Mouse (Mus musculus) intestine, embryonic 14.5 days (tissue): ENCODE data around the gene Ptch1. TPM values are rescaled to one million over a fixed set of nuclear protein-coding genes. Genes with fewer than 3 reads are reported as not detected.

Experiments used
- ATAC-seq: fragments of 200-750 bp; cut with Nextera tagmentation; replicated peaks from 2 replicates; pipeline ENCODE4 v1.8.0; 2017; ENCODE audit warnings: low read depth, moderate number of reproducible peaks, moderate TSS enrichment, moderate library complexity; ENCODE audit not compliant: low FRiP score, low TSS enrichment
- DNase-seq: peaks from one replicate; pipeline ENCODE4 v3.0.0-alpha.2; 2018; ENCODE audit warnings: low spot score
- H3K27ac ChIP-seq: fragments of 300-500 bp; sonication (generic); 2 replicates; pipeline ENCODE4 v1.5.1; 2014; ENCODE audit warnings: low read depth, mild to moderate bottlenecking, control low read depth
- H3K27me3 ChIP-seq: fragments of 300-500 bp; sonication (generic); replicated peaks from 2 replicates; pipeline ENCODE4 v1.6.1; 2014; ENCODE audit warnings: low read length, control low read depth; ENCODE audit not compliant: control insufficient read depth, insufficient read depth
- H3K36me3 ChIP-seq: fragments of 300-500 bp; sonication (generic); 2 replicates; pipeline ENCODE4 v1.6.1; 2014; ENCODE audit warnings: low read length, control low read depth; ENCODE audit not compliant: control insufficient read depth, insufficient read depth
- H3K4me1 ChIP-seq: fragments of 300-500 bp; sonication (generic); replicated peaks from 2 replicates; pipeline ENCODE4 v1.6.1; 2014; ENCODE audit warnings: low read length, control low read depth, mixed read lengths; ENCODE audit not compliant: control insufficient read depth, insufficient read depth
- H3K4me2 ChIP-seq: fragments of 300-500 bp; sonication (generic); 2 replicates; pipeline ENCODE4 v1.6.1; 2014; ENCODE audit warnings: low read length
- H3K4me3 ChIP-seq: fragments of 300-500 bp; sonication (generic); 2 replicates; pipeline ENCODE4 v1.5.1; 2014; ENCODE audit warnings: low read depth, low read length, control low read depth, mixed read lengths
- H3K9ac ChIP-seq: fragments of 300-500 bp; sonication (generic); 2 replicates; pipeline ENCODE4 v1.6.1; 2014; ENCODE audit warnings: mild to moderate bottlenecking, low read length
- H3K9me3 ChIP-seq: fragments of 300-500 bp; sonication (generic); 2 replicates; pipeline ENCODE4 v1.6.1; 2016; ENCODE audit warnings: low read length, control low read depth; ENCODE audit not compliant: control insufficient read depth
- WGBS: fragments of 180-500 bp; shearing (Covaris S2); extraction: QIAGEN DNeasy Blood & Tissue Kit; methylation state at CpG from one replicate; pipeline ENCODE4 v1.1.7; 2014; 5-methylcytosine and 5-hydroxymethylcytosine counted together
- polyA plus RNA-seq: library from polyadenylated mRNA; unstranded; fragments of >200 nt; fragmentation: Nextera tagmentation; extraction: Ambion mirVana; gene quantifications from 2 replicates; pipeline ENCODE4 v1.2.1, GENCODE M21; 2014

The Ptch1 gene
- polyA plus RNA-seq, 1 experiment from 2014 or later = 62.8 TPM

- Histone ChIP-seq H3K36me3 (peaks cover 100% of the 10 kb centered on the region), H3K27ac (no peak overlapping the region), H3K4me1 (no peaks in the 10 kb centered on the region; the same call in none of the 2 replicates), H3K4me2 (no peak overlapping the region), H3K9ac (no peak overlapping the region), H3K9me3 (no peaks in the 10 kb centered on the region), H3K4me3 (no peak overlapping the region), H3K27me3 (no peaks in the 10 kb centered on the region)
- DNase-seq (no peak), ATAC-seq (no peak)
- 89% methylated on average over 12 of the region's 12 CpGs for WGBS
Measured at GRCm38 (mm10) chr13:63540584-63540983, 32.8 kb downstream of the Ptch1 start.

GRCm38 (mm10) chr13:63534981-63535380 is 38.4 kb downstream of the Ptch1 start:
- H3K4me1 ChIP-seq = peaks cover 19% of the 10 kb centered on the region; the same call in 1 of the 2 replicates
- no peak overlapping the region for H3K4me3 ChIP-seq
- DNase-seq (no peak), ATAC-seq (no peak)
- WGBS = 59% methylated on average over 4 of the region's 4 CpGs
- no peak overlapping the region for H3K4me2 ChIP-seq
- no peak overlapping the region for H3K9ac ChIP-seq
- H3K9me3 ChIP-seq = no peaks in the 10 kb centered on the region
- H3K27ac ChIP-seq = no peak overlapping the region
- H3K36me3 ChIP-seq = peaks cover 100% of the 10 kb centered on the region
- no peaks in the 10 kb centered on the region for H3K27me3 ChIP-seq

- no peak for ATAC-seq
- H3K9me3 ChIP-seq = no peaks in the 10 kb centered on the region
- peaks cover 90% of the 10 kb centered on the region for H3K36me3 ChIP-seq
- peaks cover 59% of the 10 kb centered on the region for H3K4me1 ChIP-seq
- DNase-seq = no peak
- WGBS = 73% methylated on average over 9 of the region's 9 CpGs
- H3K4me3 ChIP-seq = no peak overlapping the region
- H3K4me2 ChIP-seq = no peak overlapping the region
- no peaks in the 10 kb centered on the region for H3K27me3 ChIP-seq
- H3K27ac ChIP-seq = no peak overlapping the region
- no peak overlapping the region for H3K9ac ChIP-seq
Measured at GRCm38 (mm10) chr13:63530857-63531256, 42.5 kb downstream of the Ptch1 start.

GRCm38 (mm10) chr13:63530371-63530764 is 43.0 kb downstream of the Ptch1 start:
- Histone ChIP-seq H3K4me1 (peaks cover 64% of the 10 kb centered on the region), H3K9me3 (no peaks in the 10 kb centered on the region), H3K27ac (no peak overlapping the region), H3K4me3 (no peak overlapping the region), H3K4me2 (no peak overlapping the region), H3K36me3 (peaks cover 90% of the 10 kb centered on the region), H3K27me3 (no peaks in the 10 kb centered on the region), H3K9ac (no peak overlapping the region)
- no peak for ATAC-seq
- DNase-seq = no peak
- WGBS = 53% methylated on average over 3 of the region's 3 CpGs

- Histone ChIP-seq H3K9ac (no peak overlapping the region), H3K27me3 (no peaks in the 10 kb centered on the region), H3K4me3 (no peak overlapping the region), H3K4me1 (peaks cover 70% of the 10 kb centered on the region), H3K4me2 (no peak overlapping the region), H3K36me3 (peaks cover 90% of the 10 kb centered on the region), H3K9me3 (no peaks in the 10 kb centered on the region), H3K27ac (peak overlapping the region; percentile 57; the same call in 1 of the 2 replicates)
- ATAC-seq (no peak), DNase-seq (no peak)
- 37% methylated on average over 3 of the region's 3 CpGs for WGBS
Measured at GRCm38 (mm10) chr13:63529602-63530370, 43.6 kb downstream of the Ptch1 start.

- H3K4me1 ChIP-seq = peaks cover 77% of the 10 kb centered on the region
- ATAC-seq = no peak
Measured at GRCm38 (mm10) chr13:63528852-63529251, 44.5 kb downstream of the Ptch1 start.

GRCm38 (mm10) chr13:63528164-63528675 is 45.2 kb downstream of the Ptch1 start:
- H3K27ac ChIP-seq = peak overlapping the region; percentile 57
- no peak overlapping the region for H3K4me2 ChIP-seq
- no peaks in the 10 kb centered on the region for H3K27me3 ChIP-seq
- peaks cover 90% of the 10 kb centered on the region for H3K36me3 ChIP-seq
- H3K4me1 ChIP-seq = peaks cover 84% of the 10 kb centered on the region
- no peak overlapping the region for H3K4me3 ChIP-seq
- ATAC-seq (no peak), DNase-seq (no peak)
- 17% methylated on average over 5 of the region's 5 CpGs for WGBS
- H3K9me3 ChIP-seq = no peaks in the 10 kb centered on the region
- H3K9ac ChIP-seq = no peak overlapping the region

More at GRCm38 (mm10) chr13:63528852-63529251, 44.5 kb downstream of the Ptch1 start:
- WGBS = 7% methylated on average over 2 of the region's 2 CpGs
- no peak overlapping the region for H3K9ac ChIP-seq
- H3K4me3 ChIP-seq = 0 out of 2 replicates have a peak overlapping the region, but pooled peaks have one; percentile 2
- DNase-seq = no peak
- H3K4me2 ChIP-seq = no peak overlapping the region
- H3K27ac ChIP-seq = peak overlapping the region; percentile 57
- H3K27me3 ChIP-seq = no peaks in the 10 kb centered on the region
- peaks cover 90% of the 10 kb centered on the region for H3K36me3 ChIP-seq
- H3K9me3 ChIP-seq = no peaks in the 10 kb centered on the region

GRCm38 (mm10) chr13:63525571-63526197 is 47.7 kb downstream of the Ptch1 start:
- 27% methylated on average over 11 of the region's 11 CpGs for WGBS
- Histone ChIP-seq H3K4me1 (peaks cover 76% of the 10 kb centered on the region), H3K27ac (peak overlapping the region; percentile 91), H3K9me3 (no peaks in the 10 kb centered on the region), H3K27me3 (no peaks in the 10 kb centered on the region), H3K4me3 (no peak overlapping the region), H3K9ac (no peak overlapping the region), H3K36me3 (peaks cover 86% of the 10 kb centered on the region), H3K4me2 (0 out of 2 replicates have a peak overlapping the region, but pooled peaks have one; percentile 11)
- ATAC-seq (peak; percentile 68), DNase-seq (peak; percentile 69)
